Mouse (Mus musculus): ENCODE results near the gene Brf1.

- no peak for TF ChIP-seq POLR2A (IDR thresholded peaks at IDR 0.05; ENCODE audit: low read depth, low read length)
- no peak for TF ChIP-seq CTCF (conservative IDR thresholded peaks at IDR 0.05; ENCODE audit: insufficient read depth, insufficient read length, low read depth, low read length)
Measured at GRCm38 (mm10) chr12:113030046-113030445, 29.5 kb upstream of the Brf1 start.

Data from kidney, adult 2 months (tissue).